Mouse (Mus musculus) T-helper 1 cell (primary cell): ENCODE measurements at regions not wholly inside any gene's neighbourhood (a gene's known extent, or its start where the extent isn't known, plus 50 kb on each side); places are given as distances from the start of the nearest gene placed in this dataset.

ENCODE experiments used
- in situ Hi-C: fragments of 300-600 bp; cut with MboI, MseI; formaldehyde crosslinking; loops from one replicate; pipeline ENCODE4 v1.15.1; 2025; ENCODE audit warnings: high pct_unique_total_duplicates

DNA sequence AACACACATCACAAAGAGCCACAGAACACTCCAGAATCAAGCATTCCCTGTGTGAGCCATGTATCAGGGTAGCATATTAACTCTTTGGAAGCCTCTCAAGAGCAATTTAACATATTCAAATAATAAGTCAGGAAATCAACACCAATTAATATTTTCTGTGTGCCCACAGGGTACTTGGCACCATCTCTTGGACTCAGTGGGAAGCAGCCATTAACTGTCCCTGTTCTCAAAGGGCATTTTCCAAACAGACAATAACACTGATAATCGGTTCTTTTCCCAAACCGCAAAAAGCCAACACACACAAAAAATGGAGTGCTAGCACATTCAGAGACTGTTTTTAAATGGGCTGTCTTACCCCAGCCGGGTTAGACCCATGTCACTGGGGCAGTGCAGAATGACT is 317.0 kb downstream of the Setd4 start:
- in situ Hi-C loops, result no loop called here

DNA sequence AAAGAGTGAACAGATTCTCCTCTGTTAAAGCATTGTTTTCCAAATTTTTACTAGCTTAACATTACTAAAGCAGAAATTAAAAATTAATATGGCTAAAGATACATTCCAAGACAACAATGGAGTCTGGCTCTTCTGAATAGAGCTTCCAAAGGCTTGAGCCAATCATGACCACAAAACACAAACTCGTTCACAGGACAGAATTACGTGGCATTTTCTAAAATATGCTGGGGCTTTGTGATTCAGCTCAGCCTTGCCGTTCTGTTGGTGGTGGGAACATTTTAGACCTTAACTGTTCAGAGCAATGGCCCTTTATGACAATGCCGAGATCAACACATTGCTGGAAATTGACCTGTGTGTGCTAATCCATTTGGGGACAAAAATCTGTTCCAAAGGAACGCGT is 318.7 kb downstream of the Setd4 start:
- in situ Hi-C loops, result no loop called here

DNA sequence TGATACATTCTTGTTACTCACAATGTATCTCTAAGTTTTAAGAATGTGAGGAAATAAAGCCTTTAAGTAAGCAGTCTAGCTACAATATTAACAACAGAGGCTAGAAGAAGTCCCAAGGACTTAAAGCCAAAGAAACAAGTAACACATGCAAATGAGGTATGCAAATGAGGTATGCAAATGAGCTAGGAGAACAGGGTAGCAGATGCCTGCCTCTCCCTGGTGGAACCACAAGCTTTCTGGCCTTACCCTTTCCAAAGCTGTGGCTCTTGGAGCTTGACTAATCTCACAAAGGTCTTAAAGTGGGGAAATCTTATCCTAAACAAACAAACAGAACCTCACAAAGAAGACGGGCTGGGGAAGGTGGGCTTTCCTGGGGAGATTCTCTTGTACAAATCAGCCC is 322.1 kb downstream of the Setd4 start:
- in situ Hi-C loops, result no loop called here

DNA sequence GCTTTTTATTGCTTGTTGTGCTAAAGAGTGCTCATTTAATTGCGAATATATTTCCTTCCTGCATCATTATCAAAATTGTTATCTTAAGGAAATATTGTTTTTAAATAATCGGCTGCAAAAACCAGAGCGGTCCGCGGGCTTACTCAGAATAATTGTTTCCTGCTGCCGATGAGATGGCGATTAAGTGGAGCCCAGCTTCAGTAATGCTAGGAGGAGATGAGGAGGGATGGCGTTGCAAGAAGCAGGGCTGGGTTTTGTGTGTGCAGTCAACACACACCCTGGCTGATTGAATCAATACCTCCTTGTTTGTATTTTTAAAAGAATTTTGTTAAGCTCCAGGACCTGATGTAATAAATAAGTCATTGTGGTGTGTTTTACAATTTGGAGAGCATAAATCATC is 331.2 kb downstream of the Setd4 start:
- in situ Hi-C loops, result no loop called here

DNA sequence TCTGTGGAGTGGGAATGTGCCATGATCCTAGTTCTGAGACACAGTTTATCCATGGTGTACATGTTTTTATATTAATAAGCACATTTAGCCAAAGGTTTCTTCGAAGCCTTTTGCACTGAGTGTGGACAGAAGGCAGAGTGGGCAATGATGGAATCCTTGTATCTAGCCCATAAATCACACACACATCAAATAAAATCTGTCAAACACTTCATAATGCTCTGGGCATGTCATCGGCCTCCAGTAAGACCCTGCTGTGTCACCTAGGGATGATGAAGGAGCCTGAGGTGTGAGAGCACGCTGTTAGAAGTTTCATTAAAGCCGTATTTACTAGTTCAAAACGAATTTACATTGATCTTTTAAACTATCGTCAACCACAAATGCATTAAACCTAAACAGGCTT is 331.7 kb downstream of the Setd4 start:
- in situ Hi-C loops, result no loop called here

DNA sequence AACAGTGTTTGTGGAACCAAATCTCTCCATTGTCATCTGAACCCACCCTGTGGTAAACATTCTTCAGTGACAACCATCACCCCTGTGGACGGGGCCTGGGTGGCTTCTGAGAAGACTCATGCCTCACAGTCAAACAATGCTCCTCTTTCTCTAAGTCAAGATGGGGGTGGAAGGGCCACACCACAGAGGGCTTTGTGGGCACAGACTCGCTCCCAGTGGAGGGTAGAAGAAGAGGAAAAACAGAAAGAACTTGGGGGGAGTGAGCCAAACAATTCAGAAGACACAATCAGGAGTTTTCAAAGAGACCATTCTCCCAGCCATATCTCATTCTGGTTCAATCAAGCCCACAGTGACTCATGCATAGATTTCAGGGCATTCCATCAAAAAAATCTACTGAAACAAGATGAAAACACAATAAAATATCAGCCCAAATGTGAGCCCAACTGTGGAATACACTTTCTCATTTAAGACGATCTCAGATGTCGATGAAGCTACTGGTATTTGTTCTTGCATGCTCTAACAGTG is 339.7 kb downstream of the Setd4 start:
- in situ Hi-C loops, result no loop called here

DNA sequence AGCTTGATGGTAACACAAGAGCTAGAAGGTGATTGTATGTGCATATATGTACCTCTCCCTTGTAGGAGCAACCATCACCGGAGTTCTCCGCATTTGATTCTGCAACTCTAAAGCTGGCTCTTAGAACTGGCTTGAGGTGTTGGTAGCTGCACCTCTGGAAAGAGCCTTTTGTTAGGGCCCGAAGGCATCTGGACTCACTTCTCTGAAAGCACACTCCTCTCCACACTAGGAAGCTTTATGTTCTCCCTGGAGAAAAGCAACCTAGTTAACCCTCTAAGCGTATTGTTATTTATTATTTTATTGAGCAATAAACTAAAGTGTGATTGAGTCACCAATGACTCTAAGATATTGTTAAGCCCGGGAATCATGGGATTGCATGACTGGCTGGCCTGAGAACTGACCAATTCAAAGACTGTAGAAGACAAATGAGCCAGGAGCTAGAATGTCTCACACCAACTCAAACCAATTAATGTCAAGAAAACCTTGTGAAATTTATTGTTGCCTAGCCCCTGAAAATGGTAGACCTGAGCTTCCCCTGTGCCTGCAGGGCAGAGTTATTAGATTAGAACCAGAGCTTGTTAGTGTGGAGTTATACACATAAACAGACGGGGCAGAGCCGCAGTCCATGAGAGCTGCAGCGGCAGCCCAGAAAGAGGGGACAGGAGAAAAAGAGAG is 340.6 kb downstream of the Setd4 start:
- in situ Hi-C loops, result no loop called here

DNA sequence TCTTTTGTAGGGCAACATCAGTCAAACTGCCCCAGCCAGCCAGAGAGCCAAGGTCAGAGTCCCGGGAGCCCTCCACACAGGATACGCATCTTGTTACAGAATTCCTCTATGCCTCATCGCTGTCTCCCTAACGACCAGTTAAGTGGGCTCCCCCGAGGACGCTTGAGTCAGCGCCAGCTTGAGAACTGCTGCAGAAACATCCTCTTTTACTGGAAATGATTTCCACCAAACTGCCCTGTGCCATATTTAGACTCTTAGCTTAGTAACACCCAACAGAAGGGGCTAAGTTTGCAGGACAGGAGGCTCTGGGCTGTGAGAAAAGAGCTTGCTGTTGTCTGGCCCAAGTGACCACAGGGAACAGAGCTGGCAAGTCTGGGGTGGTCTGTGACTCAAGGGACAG is 357.0 kb downstream of the Setd4 start:
- in situ Hi-C loops, result no loop called here

DNA sequence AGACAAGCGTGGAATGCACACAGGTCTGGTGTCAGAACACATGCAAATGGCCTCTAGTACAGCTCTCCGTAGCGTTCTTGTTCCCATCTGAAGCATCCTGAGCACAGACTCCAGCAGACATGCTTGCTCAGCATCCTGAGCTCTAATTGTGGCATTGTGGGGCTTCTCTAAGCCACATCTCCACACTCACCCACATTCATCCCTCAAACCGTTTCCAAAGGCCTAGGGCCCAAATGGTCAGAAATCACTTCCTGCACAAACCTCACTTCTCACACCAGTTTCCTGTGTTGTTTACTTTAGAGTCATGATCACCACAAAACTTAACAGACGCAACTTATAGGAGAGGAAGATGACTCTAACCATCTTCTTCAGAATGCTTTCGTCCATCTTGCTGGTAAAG is 358.1 kb downstream of the Setd4 start:
- in situ Hi-C loops, result no loop called here

DNA sequence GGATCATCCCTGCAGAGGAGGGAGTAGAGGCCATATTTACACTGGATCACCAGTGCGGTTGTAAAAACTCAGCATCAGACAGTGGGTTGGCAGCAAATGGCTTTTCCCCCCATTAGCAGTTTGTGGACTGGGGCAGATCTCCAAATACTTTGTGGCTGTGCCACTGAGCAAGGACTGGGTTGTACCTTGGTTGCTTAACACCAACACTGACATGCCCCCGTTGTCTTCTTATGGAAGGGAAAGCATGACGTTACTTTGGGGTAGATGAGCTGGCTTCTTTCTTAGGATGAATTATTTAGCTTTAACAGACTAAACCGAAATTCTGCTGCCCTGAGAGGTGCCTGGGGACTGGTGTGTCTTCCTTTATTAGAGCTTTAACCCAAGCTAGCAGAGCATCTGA is 365.0 kb downstream of the Setd4 start:
- in situ Hi-C loops, result no loop called here

DNA sequence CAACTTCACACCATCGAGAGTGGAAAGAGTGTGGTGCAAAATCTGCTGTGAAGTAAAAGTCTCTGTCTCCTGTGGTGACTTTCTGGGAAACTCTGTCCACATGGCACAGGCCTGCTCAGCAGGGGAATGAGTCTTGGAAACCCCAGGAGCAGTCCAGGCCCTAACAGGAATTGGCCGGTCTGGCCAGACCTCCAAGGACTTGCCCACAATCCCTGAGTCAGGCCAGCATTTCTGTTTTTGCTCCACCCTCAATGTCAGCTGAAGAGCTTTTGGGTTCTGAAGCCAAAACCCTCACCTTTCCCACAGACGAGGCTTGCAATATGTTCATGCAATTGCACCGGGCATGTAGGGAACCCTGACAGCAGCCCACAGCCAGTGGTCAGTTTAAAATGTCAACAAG is 365.5 kb downstream of the Setd4 start:
- in situ Hi-C loops, result no loop called here

DNA sequence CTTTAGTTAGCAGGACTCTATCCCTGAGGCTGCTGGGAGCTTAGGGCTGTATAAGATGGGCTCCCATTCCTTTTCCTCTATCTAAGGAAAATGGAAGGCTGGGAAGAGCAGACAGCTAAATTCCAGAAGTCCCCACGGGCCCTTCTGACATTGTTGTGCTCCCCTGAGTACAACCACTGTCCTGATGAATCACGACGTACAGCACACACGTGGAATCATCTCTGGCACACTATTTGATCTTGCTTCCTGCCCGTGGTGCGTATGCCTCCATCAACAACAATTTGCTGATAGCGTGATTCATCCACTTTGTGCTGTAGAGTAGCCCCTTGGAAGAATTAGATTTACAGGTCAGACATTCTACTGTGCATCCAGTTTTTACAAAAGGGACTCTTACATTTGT is 378.2 kb downstream of the Setd4 start:
- in situ Hi-C loops, result no loop called here

DNA sequence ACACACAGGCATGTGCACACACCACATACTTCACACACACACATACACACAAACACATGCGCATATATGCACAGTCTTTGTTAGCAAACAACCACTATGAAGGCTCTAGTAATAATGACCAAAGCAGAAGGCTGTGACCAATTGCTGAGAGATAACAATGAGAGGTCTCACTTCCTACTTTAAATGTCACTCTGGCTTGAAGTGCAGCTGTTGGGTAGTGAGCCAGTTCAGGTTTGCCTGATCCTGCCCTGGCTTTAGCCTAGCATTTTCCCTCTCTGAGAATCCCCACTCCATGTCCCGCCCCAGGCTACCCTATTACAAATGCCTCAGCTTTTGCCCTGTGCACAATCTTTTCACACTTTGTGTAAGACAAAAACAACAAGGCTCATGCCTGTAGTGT is 378.7 kb downstream of the Setd4 start:
- in situ Hi-C loops, result no loop called here

DNA sequence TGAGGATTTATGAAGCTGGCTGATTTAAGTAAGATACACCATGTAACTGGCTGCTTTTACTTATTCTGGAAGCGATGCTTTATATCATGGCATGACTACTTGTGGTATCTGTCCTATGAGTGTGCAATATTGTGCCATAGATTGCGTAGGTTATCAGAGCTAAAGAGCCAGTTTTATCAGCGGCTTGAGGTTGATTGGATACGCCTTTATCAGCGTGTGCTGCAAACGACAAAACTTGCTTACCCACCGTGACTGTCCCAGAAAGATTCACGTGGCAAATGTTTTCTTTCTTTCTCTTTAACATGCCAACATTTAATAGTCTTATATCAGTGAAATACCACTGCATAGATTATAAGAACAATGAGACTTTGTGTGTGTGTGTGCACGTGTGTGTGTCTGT is 384.1 kb downstream of the Setd4 start:
- in situ Hi-C loops, result loop anchor here (10.0 kb wide), 1 partner anchor 1005 kb away; no protein-coding TSS in a partner anchor

DNA sequence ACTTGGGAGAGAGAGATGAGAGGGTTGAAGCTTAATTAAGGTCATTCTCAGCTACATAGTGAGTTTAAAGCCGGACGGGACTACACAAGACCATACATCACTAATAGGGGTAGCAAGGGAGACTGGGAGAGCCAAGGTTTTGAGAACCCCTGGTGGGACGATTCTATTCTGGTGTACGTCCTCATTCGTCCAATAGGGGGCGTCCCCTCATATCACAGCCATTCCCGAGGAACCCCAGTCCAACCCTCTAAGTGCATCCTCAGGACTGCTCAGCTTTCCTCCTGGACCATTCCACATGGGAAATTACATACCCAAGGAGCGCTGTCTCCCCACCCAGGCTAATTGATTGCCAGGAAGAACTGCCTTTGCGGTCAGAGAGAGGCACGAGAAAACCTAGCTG is 385.5 kb downstream of the Setd4 start:
- in situ Hi-C loops, result loop anchor here (10.0 kb wide), 1 partner anchor 1006 kb away; no protein-coding TSS in a partner anchor

DNA sequence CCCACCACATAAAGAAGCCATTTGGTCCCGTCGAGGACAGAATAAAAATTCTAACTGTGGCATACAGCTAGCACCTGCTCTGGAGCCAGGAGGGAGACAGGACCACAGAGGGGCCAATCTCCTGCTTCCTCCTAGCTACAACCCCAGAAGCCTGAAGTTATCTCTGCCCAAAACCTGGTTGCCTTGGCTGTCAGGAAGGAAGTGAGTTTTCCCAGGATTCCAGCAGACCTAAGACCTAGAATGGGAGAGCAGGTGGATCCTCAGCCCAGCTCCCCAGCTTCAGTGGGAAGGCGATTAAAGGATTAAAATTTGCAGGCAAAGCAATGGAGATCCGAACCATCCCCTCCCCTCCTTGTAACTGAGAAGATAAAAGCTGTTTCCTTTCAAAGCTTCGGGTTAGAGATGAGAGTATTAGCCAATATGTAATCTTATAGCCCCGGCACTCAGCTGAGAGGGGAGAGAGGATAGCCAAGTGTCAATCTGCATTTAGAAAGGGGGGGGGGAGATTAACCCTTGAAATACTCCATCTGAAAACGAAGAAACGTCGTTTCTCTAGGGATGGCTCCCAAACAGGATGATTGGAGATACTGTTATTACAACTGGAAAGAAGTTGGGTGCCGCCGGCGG is 386.1 kb downstream of the Setd4 start:
- in situ Hi-C loops, result loop anchor here (10.0 kb wide), 1 partner anchor 1007 kb away; no protein-coding TSS in a partner anchor

DNA sequence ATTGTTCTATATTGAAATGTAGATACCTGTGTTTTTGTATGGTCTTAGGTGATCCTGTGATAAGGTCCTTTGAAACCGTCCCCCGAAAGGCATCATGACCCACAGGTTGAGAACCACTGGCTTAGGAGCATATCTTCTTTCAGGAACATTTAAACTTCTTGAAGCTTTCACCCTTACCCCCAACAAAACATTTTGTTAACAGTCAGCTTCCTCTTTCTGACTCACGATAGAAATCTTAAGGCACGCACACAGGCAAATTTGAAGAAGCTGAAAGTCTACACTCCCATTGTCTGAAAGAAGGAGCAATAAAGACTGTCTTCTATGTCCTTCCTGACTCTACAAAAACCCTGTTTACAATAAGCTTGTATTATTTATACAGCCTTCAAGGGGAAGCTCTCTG is 388.2 kb downstream of the Setd4 start:
- in situ Hi-C loops, result loop anchor here (10.0 kb wide), 1 partner anchor 1009 kb away; no protein-coding TSS in a partner anchor

DNA sequence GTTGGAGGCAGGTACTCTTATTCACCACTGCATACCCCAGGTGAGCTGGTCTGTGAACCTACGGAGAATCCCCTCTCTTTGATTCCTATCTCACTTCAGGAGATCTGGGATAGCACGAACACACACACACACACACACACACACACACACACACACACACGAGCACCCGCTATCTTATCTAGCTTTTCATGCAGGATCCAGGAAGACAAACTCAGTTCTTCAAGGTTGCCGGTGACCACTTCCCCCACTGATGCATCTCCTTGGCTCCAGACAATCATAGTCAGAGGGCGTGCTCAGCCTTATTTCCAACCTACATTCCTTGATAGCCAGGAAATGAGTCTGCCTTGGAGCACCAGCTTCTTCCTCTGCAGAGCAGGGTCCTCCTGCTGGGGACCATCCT is 387.7 kb upstream of the Runx1 start:
- in situ Hi-C loops, result loop anchor here (10.0 kb wide), 1 partner anchor 1011 kb away; no protein-coding TSS in a partner anchor

DNA sequence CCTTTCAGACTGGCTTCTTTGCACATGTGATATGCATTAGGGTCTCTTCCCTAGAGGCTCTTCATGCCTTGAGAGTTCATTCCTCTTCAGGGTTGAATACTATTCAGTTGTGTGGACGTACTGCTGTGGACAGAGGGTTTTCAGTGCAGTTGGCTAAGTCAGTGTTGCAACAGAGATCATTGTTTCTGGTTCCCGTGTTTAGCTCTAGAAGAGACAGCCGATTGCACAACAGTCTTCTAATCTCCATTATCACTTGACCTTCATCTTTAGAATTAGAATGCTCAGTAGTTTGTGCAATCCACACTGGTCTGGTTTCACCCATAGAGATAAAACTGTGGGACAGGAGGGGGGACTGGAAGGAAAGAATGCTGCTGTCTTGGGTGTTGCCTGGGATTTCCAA is 381.7 kb upstream of the Runx1 start:
- in situ Hi-C loops, result no loop called here

DNA sequence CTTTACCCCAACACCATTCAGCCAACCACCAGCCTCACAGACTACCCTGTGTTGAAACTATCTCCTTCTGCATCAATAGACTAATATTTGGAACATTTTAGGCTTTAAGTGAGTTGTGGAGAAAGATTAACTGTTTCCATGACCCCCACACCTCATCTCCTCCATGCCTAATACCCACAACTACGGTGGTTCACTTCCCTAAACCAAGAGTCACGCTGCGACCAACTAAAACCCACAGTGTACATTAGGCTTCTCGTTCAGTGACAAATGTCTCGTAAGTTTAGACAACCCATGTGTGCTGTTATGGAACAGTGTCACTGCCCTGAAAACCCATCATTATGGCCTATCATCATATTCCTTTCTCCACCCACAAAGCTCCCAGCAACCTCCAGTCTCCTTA is 381.3 kb upstream of the Runx1 start:
- in situ Hi-C loops, result no loop called here

DNA sequence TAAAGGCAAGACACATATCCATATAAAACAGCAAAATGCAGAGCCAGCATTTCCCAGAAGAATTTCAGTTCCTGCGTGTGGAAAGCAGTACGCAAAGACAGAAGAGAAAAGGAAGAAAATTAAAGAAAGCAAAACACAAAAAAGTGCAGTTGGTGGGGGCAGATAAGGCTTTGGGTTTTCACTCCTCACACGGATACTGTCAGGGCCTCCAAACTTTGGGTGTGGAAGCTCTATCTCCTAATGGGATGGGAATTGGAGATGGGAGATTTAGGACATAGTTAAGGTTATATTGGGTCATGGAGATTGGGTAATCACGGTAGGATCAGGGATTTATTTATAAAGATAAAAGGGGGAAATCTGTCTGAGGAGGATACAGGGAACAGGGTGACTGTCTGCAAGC is 380.4 kb upstream of the Runx1 start:
- in situ Hi-C loops, result no loop called here

DNA sequence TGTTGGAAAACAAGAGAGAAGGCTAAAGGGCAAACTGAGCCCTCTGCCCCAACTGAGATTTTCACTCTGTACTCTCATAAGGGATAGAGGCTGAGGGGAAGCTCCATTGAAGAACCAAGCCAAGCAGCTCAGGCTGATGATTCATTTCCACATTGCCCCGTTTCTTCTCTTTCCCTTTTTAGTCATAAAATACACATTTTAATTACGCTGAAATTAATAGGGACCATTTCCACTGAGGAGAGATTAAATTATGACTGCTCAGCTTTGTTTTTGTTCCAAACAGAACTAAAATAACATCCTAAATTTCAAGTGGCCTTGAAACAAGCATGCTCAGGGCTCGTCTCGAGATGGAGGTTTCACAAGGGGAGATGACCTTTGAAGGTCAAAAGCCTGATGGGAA is 378.7 kb upstream of the Runx1 start:
- in situ Hi-C loops, result no loop called here

DNA sequence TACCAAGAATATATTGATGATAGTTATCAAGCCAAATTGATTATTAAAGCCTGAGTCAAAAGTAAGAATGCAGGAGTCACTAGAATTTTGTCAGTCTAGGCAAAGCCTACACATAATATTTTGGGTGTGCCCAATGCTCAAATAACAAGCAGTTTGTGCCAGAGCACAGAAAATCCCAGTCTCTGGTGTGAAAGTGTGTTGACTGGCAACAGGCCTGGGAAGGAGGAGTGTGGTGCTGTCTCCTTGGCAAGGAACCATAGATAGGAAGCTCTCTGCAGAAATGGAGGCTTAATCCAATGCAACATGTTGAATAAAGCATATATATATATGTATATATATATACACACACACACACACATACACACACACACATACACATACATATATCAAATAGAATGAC is 376.6 kb upstream of the Runx1 start:
- in situ Hi-C loops, result no loop called here
